Mouse (Mus musculus) gastrocnemius, adult 18-20 months (tissue): ENCODE measurements around the gene Cass4. TPM values are rescaled to one million over a fixed set of nuclear protein-coding genes. Genes with fewer than 3 reads are reported as not detected.

ENCODE experiments used
- DNase-seq: peaks from one replicate; pipeline ENCODE4 v3.0.0; 2021; ENCODE audit warnings: low spot score
- total RNA-seq, 2 experiments: library from RNA; stranded (reverse); gene quantifications; 2 replicates each; pipeline ENCODE4 v1.2.3; 2021

The Cass4 gene
- total RNA-seq, 2 experiments from 2014 or later: 0.14 to 0.38 TPM

DNA sequence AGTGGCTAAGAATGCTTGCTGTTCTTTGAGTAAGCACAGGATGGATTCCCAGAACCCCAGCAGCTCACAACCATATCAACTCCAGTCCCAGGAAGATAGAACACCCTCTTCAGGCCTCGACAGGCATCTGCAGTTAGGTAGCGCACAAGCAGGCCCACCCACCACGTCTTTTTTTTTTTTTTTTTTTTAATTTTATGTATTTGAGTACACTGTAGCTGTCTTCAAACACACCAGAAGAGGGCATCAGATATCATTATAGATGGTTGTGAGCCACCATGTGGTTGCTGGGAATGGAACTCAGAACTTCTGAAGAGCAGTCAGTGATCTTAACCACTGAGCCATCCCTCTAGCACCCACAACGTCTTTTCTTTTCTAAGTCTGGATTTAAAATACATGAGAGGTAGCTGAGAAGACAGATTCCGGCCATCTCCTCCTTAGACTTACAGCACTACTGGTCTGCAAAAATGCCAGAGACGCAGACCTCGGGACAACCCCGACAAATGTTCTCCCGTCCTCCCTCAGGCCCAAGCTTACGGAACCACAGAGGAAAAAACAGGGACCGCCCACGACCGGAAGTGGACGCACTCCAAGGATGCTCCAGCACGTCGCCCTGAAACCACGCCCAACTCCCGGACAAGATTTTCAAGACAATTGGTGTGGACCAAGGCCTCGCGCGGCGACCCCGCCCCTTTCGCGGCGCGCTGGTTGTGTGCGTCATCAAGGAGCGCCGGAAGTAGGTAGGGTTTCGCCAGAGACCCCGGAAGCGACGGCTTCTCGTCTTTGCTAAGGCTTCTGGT is 46.4 kb downstream of the Cass4 start, which contains the start of gene Rtf2:
Gene Rtf2 (plus strand): TSS at position 714 of the 797 bp plus-strand sequence.
- DNase-seq: peak; percentile 99

DNA sequence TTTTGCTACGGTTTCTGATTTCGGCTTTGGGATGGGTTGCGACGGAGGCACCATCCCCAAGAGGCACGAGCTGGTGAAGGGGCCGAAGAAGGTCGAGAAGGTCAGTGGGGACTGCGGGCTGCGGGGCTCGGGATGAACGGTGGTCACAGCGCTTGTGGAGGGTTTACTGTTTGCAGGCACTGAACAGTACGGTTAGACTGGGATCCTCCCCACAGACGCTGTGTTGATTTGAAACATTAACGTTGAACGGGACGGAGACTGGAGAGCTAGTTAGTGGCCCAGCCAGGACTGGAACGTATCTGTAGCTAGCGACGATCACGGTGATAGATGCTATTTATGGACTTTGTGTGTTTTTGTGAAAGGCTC is 47.0 kb downstream of the Cass4 start:
- no peak for DNase-seq

DNA sequence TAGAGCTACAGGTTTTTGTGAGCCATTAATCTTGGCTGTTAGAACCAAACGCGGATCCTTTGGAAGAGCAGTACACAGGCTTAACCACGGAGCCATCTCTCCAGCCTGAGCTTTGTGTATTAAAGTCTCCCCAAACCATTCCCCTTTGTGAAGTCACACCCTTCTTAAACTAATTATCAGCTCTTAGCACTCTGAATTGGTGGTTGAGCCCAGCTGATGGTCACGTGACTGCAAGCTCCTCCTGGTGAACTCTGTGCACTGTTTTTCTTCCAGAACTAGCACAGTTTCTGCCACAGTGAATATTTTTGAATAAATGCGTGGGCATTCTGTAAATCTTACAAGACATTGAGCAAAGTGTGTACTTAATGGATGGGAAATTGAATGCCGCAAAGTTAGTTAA is 47.6 kb downstream of the Cass4 start:
- DNase-seq: no peak

DNA sequence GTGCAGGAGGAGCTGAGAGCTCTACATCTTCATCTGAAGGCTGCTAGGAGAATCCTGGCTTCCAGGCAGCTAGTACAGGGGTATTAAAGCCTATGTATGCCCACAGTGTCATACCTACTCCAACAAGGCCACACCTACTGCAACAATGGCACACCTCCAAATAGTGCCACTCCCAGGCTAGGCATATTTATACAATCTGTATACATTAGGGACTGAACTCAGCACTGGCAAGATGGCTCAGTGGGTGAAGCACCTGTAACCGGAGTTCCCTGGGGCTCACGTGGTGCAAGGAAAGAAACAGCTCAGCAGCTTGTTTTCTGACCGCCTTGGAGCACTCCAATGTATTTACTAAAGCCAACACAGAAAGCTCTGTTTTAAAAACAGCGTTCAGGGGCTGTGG is 52.0 kb downstream of the Cass4 start:
- no peak for DNase-seq

DNA sequence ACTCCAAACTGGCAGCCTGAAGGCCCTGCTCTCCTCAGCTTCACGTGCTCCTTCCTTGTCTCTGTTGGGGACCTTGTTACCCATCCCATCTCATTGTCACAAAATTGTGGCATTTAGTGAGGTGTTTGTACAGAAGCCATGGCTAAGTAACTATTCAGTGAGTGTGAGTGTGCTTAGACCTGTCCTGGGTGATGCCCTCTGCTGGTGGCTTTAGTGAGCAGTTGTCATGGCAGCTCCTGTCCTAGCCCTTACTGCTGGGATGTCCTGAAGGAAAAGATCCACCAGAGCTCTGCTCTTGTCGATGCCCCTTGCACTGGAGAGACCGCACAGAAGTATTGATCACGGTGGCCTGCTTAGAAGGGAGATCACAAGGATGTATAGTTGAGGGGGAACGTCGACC is 53.7 kb downstream of the Cass4 start:
- DNase-seq: no peak

DNA sequence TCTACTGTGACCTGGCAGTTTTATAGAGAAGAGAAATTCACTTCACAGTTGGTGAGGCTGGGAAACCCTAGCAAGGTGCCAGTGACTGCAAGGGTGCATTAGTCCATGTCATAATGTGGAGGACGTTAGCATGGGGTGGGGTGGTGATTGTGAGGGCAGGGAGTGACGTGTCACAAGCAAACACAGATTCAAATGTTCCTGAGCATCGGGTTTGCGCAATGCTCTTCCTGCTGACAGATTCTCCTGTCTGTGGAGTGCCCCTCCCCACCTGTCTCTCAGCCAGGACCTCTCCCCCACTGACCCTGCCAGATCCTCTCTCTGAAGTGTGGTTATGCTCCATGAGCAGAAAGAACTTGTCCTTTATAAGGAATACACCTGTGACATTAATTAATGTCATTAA is 54.7 kb downstream of the Cass4 start:
- DNase-seq: no peak

DNA sequence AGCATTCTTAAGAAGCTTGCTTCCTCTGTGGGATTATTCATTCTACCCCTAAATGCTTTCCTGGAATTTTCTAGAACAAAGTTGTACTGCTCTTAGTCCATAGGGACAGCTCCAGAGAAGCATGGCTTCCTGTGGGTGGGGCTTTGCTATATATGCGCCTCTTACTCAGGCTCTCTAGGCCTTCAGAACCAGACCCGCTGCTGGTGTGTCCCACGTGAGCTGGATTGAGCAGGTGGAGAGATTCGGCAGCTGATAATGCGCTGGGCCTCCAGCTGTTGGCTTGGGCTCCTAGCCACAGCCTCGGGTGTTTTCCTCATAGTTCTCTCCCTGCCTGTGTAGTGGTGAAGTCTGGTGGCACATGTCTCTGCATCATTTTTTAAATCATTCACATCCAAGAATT is 57.0 kb downstream of the Cass4 start:
- DNase-seq: no peak

DNA sequence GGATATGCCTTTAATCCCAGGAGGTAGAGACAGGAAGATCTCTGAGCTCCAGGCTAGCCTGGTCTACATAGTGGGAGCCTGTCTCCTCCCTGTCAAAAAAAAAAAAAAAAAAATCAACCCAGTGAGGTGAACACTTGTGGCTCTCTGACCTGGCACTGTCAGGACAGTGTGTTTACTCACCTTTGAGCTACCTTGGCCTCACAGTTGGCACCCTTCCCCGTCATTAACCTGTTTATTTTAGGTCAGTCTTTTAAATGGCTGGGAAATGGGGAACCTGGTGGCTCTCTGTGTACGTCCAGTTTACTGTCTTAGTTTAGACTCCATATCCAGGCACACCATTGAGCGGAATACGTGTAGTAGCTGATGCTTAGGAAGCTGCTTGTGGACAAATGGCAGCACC is 58.4 kb downstream of the Cass4 start:
- no peak for DNase-seq

DNA sequence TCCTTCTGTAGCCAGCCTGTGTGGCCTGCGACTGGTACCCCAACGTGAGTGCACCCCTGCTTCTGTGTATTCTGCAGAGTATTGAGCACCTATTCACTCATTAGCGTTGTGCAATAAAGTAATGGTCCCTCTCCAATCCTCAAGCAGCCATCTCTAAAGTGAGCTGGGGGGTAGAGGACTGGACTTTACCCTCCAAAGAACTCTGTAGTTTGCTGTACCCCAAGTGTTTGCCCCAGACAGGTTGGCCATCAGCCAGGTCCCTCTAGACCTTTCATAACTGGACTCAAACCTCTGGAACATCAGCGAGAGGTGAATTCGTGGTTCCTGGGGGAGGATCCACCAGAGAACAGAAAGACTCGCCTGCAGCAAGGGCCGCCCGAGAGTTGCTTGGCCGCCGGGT is 58.9 kb downstream of the Cass4 start:
- DNase-seq: no peak

DNA sequence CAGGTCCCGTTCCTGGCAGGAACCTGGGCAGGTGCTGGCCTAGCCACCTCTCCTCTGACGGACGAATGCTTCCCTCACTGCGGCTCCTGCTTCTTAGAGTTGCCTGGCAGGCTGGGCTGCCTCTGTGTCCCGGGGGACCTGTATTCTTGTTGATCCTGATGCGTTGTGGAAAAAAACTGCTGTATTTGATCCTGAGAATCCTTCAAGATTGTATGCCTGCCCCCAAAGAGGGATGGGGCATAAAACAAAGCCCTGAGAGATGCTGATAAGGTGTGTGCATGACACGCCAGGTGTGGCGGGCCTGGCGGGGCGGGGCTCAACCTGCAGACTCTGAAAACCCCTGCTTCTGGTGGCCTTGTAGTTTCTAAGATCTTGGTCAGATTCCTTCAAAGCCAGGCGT is 64.9 kb downstream of the Cass4 start, which contains the start of gene Gcnt7:
Gene Gcnt7 (minus strand): TSS at position 101 of the 400 bp plus-strand sequence.
- DNase-seq: no peak

DNA sequence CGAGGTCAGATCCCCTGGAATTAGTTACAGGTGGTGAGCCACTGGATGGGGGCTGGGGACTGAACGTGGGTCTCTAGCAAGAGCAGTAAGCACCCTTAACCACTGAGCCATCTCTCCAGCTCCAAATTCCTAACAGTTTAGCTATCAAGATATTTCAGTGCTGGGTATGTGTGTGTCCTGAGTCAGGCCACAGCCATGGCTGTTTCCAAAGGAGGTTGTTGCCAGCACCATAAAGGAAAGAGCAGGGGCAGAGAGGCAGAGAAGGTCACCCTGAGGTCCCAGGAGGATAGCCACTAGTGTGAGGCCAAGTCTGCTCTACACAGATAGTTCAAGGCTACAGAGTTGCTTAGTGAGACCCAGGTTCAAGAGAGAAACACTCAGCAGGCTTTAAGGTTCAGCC is 67.1 kb downstream of the Cass4 start:
- DNase-seq: no peak

DNA sequence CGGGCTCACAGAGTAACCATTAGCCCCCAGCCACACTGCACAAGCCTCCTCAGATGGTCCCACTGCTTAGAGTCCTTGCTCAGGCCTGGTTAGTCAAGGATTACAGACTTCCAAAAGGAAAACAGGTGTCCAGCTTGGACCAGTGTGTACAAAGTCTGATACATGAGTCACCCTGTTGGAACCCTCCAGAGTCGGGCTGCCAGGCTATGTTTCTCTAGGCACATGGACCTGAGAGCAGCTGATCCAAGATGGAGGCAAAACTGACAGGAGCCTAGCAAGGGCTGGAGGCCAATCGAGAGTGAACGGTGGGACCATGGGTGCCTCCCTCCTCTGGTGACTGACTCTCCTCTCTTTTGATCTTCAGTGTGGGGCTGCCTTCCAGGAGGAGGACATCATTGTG is 69.2 kb downstream of the Cass4 start:
- peak; percentile 39 for DNase-seq

DNA sequence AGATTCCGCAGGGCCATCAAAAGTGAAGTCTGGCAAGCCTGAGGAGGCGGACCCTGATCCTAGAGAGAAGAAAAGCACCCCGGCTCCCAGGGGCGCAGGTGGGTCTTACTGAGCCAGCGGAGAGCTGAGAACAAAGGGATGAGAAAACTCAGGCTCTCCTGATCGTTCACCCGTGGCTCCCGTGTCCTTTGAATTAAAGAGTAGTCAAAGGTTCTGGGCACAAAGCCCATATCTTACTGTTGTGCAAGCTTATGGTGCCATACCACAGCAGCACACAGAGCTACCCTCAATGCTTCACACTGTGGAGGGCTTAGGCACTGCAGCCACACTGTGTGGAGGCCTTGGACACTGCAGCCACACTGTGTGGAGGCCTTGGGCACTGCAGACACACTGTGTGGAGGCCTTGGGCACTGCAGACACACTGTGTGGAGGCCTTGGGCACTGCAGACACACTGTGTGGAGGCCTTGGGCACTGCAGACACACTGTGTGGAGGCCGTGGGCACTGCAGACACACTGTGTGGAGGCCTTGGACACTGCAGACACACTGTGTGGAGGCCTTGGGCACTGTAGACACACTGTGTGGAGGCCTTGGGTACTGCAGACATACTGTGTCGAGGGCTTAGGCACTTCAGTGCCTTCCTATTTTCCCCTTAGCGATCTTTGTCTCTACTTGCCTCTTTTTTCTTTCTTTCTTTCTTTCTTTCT is 73.0 kb downstream of the Cass4 start:
- no peak for DNase-seq

DNA sequence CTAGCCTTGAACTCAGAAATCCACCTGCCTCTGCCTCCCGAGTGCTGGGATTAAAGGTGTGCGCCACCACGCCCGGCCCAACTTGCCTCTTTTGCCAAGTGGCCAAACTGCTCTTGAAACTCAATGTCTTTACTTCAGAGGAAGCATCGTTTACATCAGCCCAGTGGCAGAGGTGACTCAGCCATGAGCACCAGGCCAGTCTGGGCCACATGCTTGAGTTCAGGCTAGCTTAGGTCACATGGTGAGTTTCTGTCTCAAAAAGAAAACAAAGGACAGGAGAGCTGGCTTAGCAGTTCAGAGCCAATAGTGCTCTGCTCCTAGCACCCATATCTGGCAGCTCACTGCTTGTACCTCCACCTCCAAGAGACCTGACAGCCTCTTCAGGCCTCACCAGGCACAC is 73.6 kb downstream of the Cass4 start:
- no peak for DNase-seq

DNA sequence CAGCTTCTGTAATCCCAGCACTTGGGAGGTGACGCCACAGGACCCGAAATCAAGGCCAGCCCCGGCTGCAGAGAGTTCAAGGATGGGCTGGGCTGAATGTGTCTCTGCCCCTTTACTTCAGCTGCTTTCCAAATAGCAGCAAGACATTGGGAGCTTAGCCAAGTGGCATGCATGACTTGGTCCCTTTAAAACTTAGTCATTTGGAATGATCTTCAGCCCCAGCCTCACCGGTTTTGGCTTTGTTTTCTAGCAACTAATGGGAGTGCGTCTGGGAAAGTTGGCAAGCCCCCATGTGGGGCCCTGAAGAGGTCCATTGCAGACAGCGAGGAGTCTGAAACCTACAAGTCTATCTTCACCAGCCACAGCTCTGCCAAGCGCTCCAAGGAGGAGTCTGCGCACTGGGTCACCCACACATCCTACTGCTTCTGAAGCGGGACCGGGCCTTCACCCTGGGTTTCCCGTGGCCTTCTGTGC is 74.8 kb downstream of the Cass4 start:
- DNase-seq: no peak

DNA sequence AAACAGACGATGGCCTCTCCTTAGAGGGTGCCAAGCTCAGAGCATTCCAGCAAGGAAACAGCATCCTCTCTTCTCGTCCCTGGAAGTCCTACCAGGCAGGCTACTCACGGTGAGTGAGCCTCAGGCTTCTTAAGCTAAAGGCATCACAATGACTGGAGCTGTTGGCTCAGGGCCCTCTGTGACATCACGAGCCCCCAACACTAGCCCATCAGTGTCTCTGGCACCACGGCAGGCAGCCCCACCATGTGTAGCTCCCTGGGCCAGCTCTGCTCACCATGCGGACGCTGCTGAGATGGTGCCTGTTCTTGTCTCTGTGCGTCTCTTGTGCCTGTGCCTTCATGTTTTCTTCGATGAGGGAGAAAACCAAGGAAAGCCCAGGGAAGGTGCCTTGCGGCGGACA is 78.7 kb downstream of the Cass4 start, which contains the start of gene Fam209:
Gene Fam209 (plus strand): TSS at position 203 of the 400 bp plus-strand sequence.
- DNase-seq: no peak

DNA sequence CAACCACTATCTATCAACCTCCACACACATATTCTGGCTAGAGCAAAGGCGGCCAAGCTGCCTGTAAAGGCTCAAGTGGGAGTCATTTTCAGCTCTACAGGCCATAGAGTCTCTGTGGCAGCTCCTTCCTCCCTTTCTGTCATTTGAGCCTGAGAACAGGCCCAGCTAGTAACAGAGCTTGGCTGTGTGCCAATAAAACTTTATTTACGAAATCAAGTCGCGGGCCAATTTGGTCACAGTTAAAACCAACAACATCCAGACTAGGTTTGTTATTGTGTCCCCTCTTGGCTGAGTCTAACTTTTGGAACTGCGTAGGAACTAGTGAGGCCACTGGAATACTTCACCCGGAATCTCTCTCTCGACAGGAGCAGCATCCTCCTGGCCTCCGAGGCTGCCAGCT is 80.0 kb downstream of the Cass4 start:
- DNase-seq: no peak

DNA sequence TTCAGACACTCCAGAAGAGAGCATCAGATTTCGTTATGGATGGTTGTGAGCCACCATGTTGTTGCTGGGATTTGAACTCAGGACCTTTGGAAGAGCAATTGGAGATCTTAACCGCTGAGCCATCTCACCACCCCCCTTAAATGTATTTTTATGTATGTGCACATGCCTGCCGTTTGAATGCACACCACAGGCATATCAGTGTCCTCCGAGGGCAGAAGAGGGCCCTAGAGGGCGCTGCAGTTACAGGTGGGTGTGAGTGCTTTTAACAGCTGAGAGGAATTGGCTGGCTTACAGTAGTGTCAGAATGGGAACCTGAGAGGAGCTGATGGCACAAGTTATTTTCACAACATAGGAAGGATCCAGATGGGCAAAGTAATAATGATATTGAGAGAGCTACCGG is 81.4 kb downstream of the Cass4 start:
- peak; percentile 53 for DNase-seq

DNA sequence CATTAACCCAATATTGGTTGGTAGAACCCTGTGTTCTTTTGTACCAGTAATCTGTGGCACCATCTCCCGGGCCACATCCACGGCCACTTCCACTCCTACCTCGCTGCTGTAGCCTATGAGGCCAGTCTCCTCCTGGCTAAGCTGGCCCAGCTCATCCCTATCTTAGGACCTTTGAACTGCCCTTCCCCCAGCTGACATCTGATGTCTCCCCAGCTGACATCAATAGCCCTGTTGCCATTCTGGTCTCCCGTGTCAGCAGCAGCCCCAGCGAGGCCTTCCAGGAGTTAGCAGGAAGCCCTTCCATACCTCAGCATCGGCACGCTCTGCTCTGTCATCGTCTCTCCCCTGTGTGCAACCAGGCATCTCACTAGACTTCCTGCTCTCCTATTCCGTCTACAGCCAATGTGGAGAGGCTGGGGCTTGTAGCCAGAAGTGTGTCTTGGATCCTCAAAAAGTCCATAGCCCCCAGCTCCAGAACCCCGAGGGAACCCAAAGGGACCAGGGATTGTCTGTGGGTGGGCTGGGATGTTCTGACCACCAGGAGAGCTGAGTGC is 83.2 kb downstream of the Cass4 start:
- DNase-seq: peak; percentile 68

DNA sequence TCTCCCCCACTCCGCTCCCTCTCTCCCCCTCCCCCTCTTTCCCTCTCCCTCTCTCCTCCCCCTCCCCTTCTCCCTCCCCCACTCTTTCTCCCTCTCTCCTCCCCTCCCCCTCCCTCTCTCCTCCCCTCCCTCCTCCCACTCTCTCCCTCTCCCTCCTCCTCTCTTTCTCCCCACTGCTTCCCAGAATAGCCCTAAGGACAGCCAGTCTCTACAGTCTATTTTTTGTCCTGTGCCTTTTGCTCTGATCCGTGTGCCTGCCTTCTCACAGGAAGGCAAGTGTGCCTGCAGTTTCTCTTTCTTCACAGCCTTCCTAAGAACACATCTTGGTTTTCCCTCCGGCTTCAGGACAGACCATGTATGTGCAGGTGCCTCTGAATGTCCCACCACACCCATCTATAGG is 83.8 kb downstream of the Cass4 start:
- no peak for DNase-seq

DNA sequence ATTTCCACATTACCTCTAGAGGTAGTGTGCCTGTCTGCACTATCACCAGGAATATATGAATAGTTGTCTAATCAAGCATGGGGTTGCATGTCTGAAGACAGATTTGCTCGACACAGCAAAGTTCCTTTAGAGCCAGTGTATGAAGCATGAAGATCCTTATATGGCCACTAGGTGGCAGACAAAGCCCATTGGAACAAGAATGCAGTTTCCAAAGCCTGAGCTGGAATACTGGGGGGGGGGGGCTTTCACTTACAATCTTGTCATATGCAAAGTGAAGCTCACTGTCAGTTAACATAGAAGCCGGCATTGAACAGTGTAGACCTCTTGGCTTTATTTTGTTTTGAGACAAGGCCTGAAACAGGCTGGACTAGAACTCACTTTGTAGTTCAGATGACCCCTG is 84.3 kb downstream of the Cass4 start:
- DNase-seq: peak; percentile 64

DNA sequence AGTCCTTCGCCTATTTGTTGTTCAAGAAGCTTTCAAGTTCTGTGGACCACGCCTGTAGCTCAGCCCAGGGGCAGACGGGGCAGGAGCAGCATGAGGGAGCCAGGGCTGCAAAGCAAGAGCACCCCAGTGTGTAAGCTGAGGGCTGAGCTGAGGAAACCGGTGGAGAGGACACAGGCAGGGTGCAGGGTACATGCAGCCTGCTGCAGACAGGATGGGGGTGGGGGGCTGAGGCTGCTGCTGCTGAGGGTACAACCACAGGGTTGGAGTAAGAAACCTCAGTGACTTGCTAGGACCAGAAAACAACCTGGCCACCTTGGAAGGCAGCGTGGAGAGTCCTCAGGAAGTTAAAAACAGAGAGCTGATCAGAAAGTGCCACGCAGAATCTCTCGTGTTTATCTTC is 86.7 kb downstream of the Cass4 start:
- no peak for DNase-seq
